Mouse (Mus musculus) heart, embryonic 14.5 days (tissue): ENCODE results near the gene Kif13a. TPM values are rescaled to one million over a fixed set of nuclear protein-coding genes. Genes with fewer than 3 reads are reported as not detected.

Source experiments
- ATAC-seq: fragments of 200-750 bp; cut with Nextera tagmentation; 2 replicates; pipeline ENCODE4 v1.8.0; 2017; ENCODE audit warnings: low read depth, moderate TSS enrichment; ENCODE audit not compliant: insufficient number of reproducible peaks, insufficient read depth, low FRiP score
- H3K27ac ChIP-seq, 2 experiments: fragments of 200-500 bp in 1 of 2; fragments of 300-500 bp in 1 of 2; sonication (generic) in 1 of 2; replicated peaks in 1 of 2; 2 replicates each; pipeline ENCODE4 v1.5.1; 2012 to 2014; ENCODE audit warnings: low read depth in 2 of 2, low read length in 2 of 2, control low read depth in 1 of 2, mild to moderate bottlenecking in 1 of 2, mixed read lengths in 1 of 2; ENCODE audit not compliant: control insufficient read depth in 1 of 2, insufficient read depth in 1 of 2
- H3K27me3 ChIP-seq: fragments of 300-500 bp; sonication (generic); 2 replicates; pipeline ENCODE4 v1.6.1; 2014; ENCODE audit warnings: mild to moderate bottlenecking, low read length, control low read depth; ENCODE audit not compliant: control insufficient read depth, insufficient read depth
- H3K36me3 ChIP-seq: fragments of 300-500 bp; sonication (generic); 2 replicates; pipeline ENCODE4 v1.6.1; 2014; ENCODE audit warnings: mild to moderate bottlenecking, control low read depth, low read length, mixed read lengths; ENCODE audit not compliant: control insufficient read depth, insufficient read depth
- H3K4me1 ChIP-seq, 2 experiments: fragments of 200-500 bp in 1 of 2; fragments of 300-500 bp in 1 of 2; sonication (generic) in 1 of 2; 2 replicates each; pipeline ENCODE4 v1.6.1; 2012 to 2014; ENCODE audit warnings: low read length in 2 of 2, control low read depth in 1 of 2, mixed read lengths in 1 of 2; ENCODE audit not compliant: control insufficient read depth in 2 of 2, insufficient read depth in 2 of 2
- H3K4me2 ChIP-seq: fragments of 300-500 bp; sonication (generic); 2 replicates; pipeline ENCODE4 v1.6.1; 2014; ENCODE audit warnings: mild to moderate bottlenecking, low read length
- H3K4me3 ChIP-seq, 2 experiments: fragments of 200-500 bp in 1 of 2; fragments of 300-500 bp in 1 of 2; sonication (generic) in 1 of 2; 2 replicates each; pipeline ENCODE4 v1.5.1; 2012 to 2014; ENCODE audit warnings: low read length in 2 of 2, mild to moderate bottlenecking in 2 of 2, control low read depth in 1 of 2, low read depth in 1 of 2, moderate library complexity in 1 of 2; ENCODE audit not compliant: control insufficient read depth in 1 of 2, insufficient read depth in 1 of 2
- H3K9ac ChIP-seq: fragments of 300-500 bp; sonication (generic); 2 replicates; pipeline ENCODE4 v1.6.1; 2014; ENCODE audit warnings: mild to moderate bottlenecking, low read length
- H3K9me3 ChIP-seq: fragments of 300-500 bp; sonication (generic); 2 replicates; pipeline ENCODE4 v1.6.1; 2016; ENCODE audit warnings: low read length, control low read depth; ENCODE audit not compliant: control insufficient read depth
- WGBS: fragments of 180-500 bp; shearing (Covaris S2); extraction: QIAGEN DNeasy Blood & Tissue Kit; methylation state at CpG from one replicate; pipeline ENCODE4 v1.1.7; 2014; 5-methylcytosine and 5-hydroxymethylcytosine counted together
- polyA plus RNA-seq: library from polyadenylated mRNA; unstranded; fragments of >200 nt; fragmentation: Nextera tagmentation; extraction: Ambion mirVana; gene quantifications from 2 replicates; pipeline ENCODE4 v1.2.1, GENCODE M21; 2014

Kif13a gene
- polyA plus RNA-seq, 1 experiment from 2014 or later, result 47.8 TPM

GRCm38 (mm10) chr13:46960878-46961474 lies 31.3 kb upstream of the Kif13a start:
- H3K36me3 ChIP-seq, result no peaks in the 10 kb centered on the region
- ATAC-seq, result no peak
- no peak overlapping the region for H3K27ac ChIP-seq
- H3K9ac ChIP-seq, result no peak overlapping the region
- no peaks in the 10 kb centered on the region for H3K27me3 ChIP-seq
- H3K9me3 ChIP-seq, result peaks cover 4% of the 10 kb centered on the region; the same call in 1 of the 2 replicates
- no peaks in the 10 kb centered on the region for H3K4me1 ChIP-seq
- 89% methylated on average over 7 of the region's 7 CpGs for WGBS
- no peak overlapping the region for H3K4me3 ChIP-seq
- no peak overlapping the region for H3K4me2 ChIP-seq

- Histone ChIP-seq H3K27me3 (no peaks in the 10 kb centered on the region), H3K36me3 (no peaks in the 10 kb centered on the region), H3K9ac (no peak overlapping the region), H3K4me2 (no peak overlapping the region), H3K4me1 (no peaks in the 10 kb centered on the region), H3K4me3 (no peak overlapping the region), H3K27ac (no peak overlapping the region), H3K9me3 (peaks cover under 1% of the 10 kb centered on the region; the same call in 1 of the 2 replicates)
- 76% methylated on average over 5 of the region's 5 CpGs for WGBS
- ATAC-seq, result no peak
Observed at GRCm38 (mm10) chr13:46959139-46959538, 29.5 kb upstream of the Kif13a start.

GRCm38 (mm10) chr13:46951212-46951611 lies 21.5 kb upstream of the Kif13a start:
- Histone ChIP-seq H3K27me3 (no peaks in the 10 kb centered on the region), H3K9me3 (0 out of 2 replicates have a peak, but pooled peaks cover 4% of the 10 kb centered on the region), H3K4me3 (no peak overlapping the region), H3K36me3 (no peaks in the 10 kb centered on the region), H3K9ac (no peak overlapping the region), H3K4me1 (peaks cover 0 to 7% of the 10 kb centered on the region in 2 experiments; a peak in 3 of 4 replicates), H3K4me2 (peak overlapping the region; percentile 2), H3K27ac (peak overlapping the region in 1 of 2 experiments; percentile 29; a peak in 2 of 4 replicates)
- 54% methylated on average over 15 of the region's 15 CpGs for WGBS
- ATAC-seq, result no peak

- ATAC-seq, result no peak
- Histone ChIP-seq H3K36me3 (no peaks in the 10 kb centered on the region), H3K9ac (no peak overlapping the region), H3K27me3 (no peaks in the 10 kb centered on the region), H3K9me3 (0 out of 2 replicates have a peak, but pooled peaks cover 4% of the 10 kb centered on the region), H3K4me2 (no peak overlapping the region), H3K4me1 (peaks cover 0 to 9% of the 10 kb centered on the region in 2 experiments; a peak in 3 of 4 replicates), H3K27ac (no peak overlapping the region), H3K4me3 (no peak overlapping the region)
- 87% methylated on average over 2 of the region's 2 CpGs for WGBS
Observed at GRCm38 (mm10) chr13:46949741-46950140, 20.1 kb upstream of the Kif13a start.

GRCm38 (mm10) chr13:46948027-46948426 lies 18.4 kb upstream of the Kif13a start:
- H3K4me1 ChIP-seq, result peaks cover 0 to 9% of the 10 kb centered on the region in 2 experiments; a peak in 3 of 4 replicates
- no peak overlapping the region for H3K4me3 ChIP-seq
- 0 out of 2 replicates have a peak, but pooled peaks cover 4% of the 10 kb centered on the region for H3K9me3 ChIP-seq
- no peaks in the 10 kb centered on the region for H3K36me3 ChIP-seq
- ATAC-seq, result no peak
- H3K27me3 ChIP-seq, result no peaks in the 10 kb centered on the region
- no peak overlapping the region for H3K9ac ChIP-seq
- H3K4me2 ChIP-seq, result no peak overlapping the region
- H3K27ac ChIP-seq, result no peak overlapping the region
- 46% methylated on average over 3 of the region's 3 CpGs for WGBS

GRCm38 (mm10) chr13:46946041-46946440 lies 16.4 kb upstream of the Kif13a start:
- Histone ChIP-seq H3K27me3 (no peaks in the 10 kb centered on the region), H3K4me2 (no peak overlapping the region), H3K4me3 (no peak overlapping the region), H3K27ac (no peak overlapping the region), H3K4me1 (peaks cover 0 to 3% of the 10 kb centered on the region in 2 experiments; a peak in 2 of 4 replicates), H3K9ac (no peak overlapping the region), H3K36me3 (no peaks in the 10 kb centered on the region), H3K9me3 (0 out of 2 replicates have a peak, but pooled peaks cover 7% of the 10 kb centered on the region)
- no peak for ATAC-seq
- 74% methylated on average over 5 of the region's 5 CpGs for WGBS

GRCm38 (mm10) chr13:46945256-46945655 lies 15.6 kb upstream of the Kif13a start:
- no peak overlapping the region for H3K4me3 ChIP-seq
- WGBS, result 65% methylated on average over 3 of the region's 3 CpGs
- no peak for ATAC-seq
- H3K27ac ChIP-seq, result no peak overlapping the region
- no peak overlapping the region for H3K4me2 ChIP-seq
- H3K9me3 ChIP-seq, result 0 out of 2 replicates have a peak, but pooled peaks cover 4% of the 10 kb centered on the region
- H3K27me3 ChIP-seq, result no peaks in the 10 kb centered on the region
- no peak overlapping the region for H3K9ac ChIP-seq
- no peaks in the 10 kb centered on the region for H3K36me3 ChIP-seq
- H3K4me1 ChIP-seq, result peaks cover 0 to 3% of the 10 kb centered on the region in 2 experiments; a peak in 2 of 4 replicates
